Mouse (Mus musculus) megakaryocyte, embryonic 14.5 days (primary cell): Measurements from ENCODE around the gene Larp4. TPM values are rescaled to one million over a fixed set of nuclear protein-coding genes. Genes with fewer than 3 reads are reported as not detected.
"Not testable (repeated sequence)": the region's sequence is repeated elsewhere in the genome, so short reads cannot be mapped to it uniquely, and the experiment has no call there.

ENCODE experiments used
- H3K27me3 ChIP-seq: replicated peaks from 2 replicates; pipeline ENCODE3; 2012; ENCODE audit warnings: inconsistent platforms
- H3K36me3 ChIP-seq: replicated peaks from 2 replicates; pipeline ENCODE3; 2012; ENCODE audit warnings: low read length, inconsistent platforms, mixed read lengths
- H3K4me1 ChIP-seq: 2 replicates; pipeline ENCODE4 v1.6.1; 2012; ENCODE audit warnings: inconsistent platforms
- H3K4me3 ChIP-seq: replicated peaks from 2 replicates; pipeline ENCODE3; 2012; ENCODE audit warnings: moderate library complexity, mild to moderate bottlenecking, inconsistent platforms
- H3K9me3 ChIP-seq: 2 replicates; pipeline ENCODE4 v1.6.1; 2012; ENCODE audit warnings: inconsistent platforms
- FLI1 ChIP-seq: IDR thresholded peaks from 2 replicates; pipeline ENCODE4 v1.6.1; 2012; ENCODE audit warnings: low read length, inconsistent platforms, mixed read lengths
- GATA1 ChIP-seq: IDR thresholded peaks from 3 replicates; pipeline ENCODE4 v1.6.1; 2012; ENCODE audit warnings: mixed read lengths, low read length, inconsistent platforms, borderline replicate concordance
- polyA plus RNA-seq: library from polyadenylated mRNA; stranded (reverse); fragments of >175 nt; gene quantifications from 2 replicates; pipeline ENCODE4 v1.2.3, GENCODE M21; 2012; ENCODE audit warnings: low replicate concordance; ENCODE audit not compliant: insufficient read depth

Gene Larp4
- polyA plus RNA-seq, 1 experiment: 2.8 TPM

DNA sequence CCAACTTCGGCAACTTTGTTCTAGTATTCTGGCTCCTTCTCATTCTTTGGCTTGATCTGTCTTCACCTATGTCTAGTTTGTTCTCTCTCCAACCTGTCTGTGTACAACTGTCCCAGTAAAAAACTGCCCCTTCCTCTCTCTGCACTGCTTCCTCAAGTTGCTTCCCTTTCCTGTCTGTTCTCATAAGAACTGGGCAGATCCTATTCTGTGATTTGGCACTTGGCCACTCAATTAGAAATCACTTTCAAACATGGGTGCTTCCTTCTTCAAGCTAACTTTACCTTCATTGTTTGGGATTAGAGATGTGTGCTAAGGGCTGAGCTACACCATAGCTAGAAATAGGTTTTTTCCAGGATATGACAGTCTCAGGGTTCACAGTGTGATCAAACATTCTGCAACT, 741 bp downstream of the Larp4 start:
- TF ChIP-seq GATA1: no peak
- TF ChIP-seq FLI1: no peak

DNA sequence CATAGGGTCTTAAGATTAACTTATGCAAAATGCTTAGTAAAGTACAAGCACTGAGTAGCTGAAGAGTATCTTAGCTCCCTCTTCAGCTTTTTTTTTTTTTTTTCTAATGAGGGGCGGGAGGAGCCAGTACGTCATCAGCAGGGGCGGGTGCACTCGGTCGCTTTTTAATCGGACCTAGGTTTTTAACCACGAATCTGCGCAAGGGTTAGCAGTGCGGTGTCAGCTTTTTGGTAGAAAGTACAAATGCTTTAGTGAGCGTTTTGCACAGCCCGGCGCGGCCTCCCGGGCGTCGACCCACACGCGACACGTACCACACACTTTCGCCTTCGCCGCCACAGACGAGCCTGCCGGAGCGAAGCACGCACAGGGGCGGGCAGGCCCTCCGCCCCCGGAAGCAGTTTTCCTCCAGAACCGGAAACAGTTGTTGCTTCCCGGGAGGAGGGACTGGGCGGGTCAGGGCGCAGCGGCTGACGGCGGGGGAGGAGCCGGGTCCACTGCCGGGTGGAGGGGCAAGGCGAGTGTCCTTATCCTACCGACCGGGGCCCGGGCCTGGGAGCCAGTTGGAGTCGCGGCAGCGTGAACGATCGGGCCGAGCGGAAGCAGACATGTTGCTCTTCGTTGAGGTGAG, 2.6 kb downstream of the Larp4 start:
- Histone ChIP-seq H3K9me3 (no peaks in the 10 kb centered on the region), H3K4me3 (peak overlapping the region; percentile 98), H3K4me1 (peaks cover 43% of the 10 kb centered on the region; the same call in 1 of the 2 replicates), H3K27me3 (no peaks in the 10 kb centered on the region), H3K36me3 (no peaks in the 10 kb centered on the region)
- peak; percentile 45; the same call in 1 of the 2 replicates for TF ChIP-seq FLI1
- TF ChIP-seq GATA1: no peak

More for the DNA sequence above, 741 bp downstream of the Larp4 start:
- Histone ChIP-seq H3K9me3 (no peaks in the 10 kb centered on the region), H3K36me3 (no peaks in the 10 kb centered on the region), H3K4me1 (peaks cover 38% of the 10 kb centered on the region; the same call in 1 of the 2 replicates), H3K4me3 (no peak overlapping the region), H3K27me3 (no peaks in the 10 kb centered on the region)

DNA sequence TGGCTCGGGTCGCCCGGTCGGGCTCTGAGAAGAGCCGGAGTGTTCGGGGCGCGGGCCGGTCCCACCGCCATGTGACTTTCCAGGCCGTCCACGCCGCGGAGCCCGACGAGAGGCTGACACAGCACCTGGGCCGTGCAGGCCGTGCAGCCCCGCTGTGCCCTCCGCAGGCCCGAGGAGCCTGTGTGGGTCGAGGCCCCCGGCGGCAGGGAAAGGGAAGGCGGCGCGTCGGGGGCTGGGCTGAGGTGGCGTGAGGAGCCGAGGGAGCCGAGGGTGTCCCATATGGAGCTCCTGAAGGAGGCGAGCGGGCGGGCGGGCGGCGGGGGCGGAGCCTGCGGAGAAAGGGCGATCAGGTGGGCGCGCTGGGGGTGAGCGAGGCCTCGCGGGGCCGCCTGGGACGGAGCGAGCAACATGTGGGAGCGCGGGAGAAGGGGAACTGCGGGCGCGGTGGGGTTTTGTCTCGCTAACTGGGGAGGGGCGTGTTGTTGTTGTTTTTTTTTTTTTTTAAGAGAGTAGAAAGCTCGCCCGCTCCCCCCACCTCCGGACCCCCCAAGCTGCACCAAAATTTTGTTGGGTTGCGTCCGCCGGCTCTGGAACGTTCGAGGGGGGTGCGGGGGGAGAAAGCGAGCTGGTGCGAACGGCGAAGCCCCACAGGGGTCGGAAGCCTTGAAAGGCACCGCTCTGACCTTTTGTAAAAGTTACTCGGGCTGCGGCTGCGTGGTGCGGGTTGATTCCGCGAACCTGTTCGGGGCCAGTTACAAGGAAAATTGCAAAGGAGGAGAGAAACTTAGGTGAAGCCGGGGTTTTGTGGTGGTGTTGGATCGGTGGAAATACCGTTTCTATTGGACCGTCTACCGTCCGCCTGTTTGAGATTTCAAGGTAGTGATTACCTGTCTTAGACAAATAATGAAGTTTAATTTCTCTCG, 3.4 kb downstream of the Larp4 start:
- Histone ChIP-seq H3K36me3 (no peaks in the 10 kb centered on the region), H3K9me3 (no peaks in the 10 kb centered on the region), H3K4me3 (peak overlapping the region; percentile 98), H3K4me1 (peaks cover 43% of the 10 kb centered on the region; the same call in 1 of the 2 replicates), H3K27me3 (no peaks in the 10 kb centered on the region)
- no peak for TF ChIP-seq GATA1
- TF ChIP-seq FLI1: no peak

DNA sequence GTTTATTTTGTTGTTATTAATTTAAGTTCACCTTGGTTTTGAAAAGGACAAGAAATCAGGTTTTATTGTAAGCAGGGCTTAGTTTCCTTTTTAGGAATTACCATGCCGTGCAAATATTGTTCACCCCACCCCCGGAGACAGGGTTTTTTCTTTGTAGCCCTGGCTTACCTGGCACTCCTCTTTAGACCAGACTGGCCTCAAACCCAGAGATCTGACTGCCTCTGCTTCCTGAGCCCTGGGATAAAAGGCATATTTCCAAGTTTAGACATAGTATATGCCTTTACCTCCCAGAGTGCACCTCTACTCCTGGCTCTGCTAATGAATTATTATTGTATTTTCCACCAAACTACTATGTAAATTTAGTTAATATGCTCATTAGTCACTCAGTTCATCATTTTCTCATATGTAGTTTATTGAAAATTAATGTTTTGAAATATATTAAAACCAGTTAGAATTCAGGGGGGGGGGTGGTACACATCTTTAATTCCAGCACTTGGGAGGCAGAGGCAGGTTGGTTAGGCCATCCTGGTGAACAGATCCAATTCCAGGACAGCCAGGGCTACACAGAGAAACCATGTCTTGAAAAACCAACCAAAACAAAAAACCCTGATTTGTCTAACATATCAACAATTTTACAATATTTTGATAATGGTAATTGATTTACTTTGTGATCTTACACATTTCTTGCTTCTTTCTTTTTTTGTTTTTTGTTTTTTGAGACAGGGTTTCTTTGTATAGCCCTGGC, 4.8 kb downstream of the Larp4 start:
- TF ChIP-seq GATA1 (no peak), FLI1 (no peak)
- Histone ChIP-seq H3K27me3 (no peaks in the 10 kb centered on the region), H3K9me3 (no peaks in the 10 kb centered on the region), H3K4me3 (peak overlapping the region; percentile 51), H3K4me1 (peaks cover 42% of the 10 kb centered on the region; the same call in 1 of the 2 replicates), H3K36me3 (no peaks in the 10 kb centered on the region)

DNA sequence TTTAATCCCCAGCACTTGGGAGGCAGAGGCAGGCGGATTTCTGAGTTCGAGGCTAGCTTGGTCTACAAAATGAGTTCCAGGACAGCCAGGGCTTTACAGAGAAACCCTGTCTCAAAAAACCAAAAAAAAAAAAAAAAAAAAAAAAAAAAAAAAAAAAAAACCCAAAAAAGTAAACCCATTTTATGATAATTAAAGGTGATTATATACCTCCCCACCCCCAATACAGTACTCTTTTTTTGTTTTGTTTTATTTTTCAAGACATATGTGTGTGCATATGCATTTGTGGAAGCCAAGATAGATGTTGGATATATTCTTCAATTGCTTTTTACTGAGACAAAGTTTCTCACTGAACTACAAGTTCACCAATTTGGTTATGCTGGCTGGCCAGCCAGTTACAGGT, 6.3 kb downstream of the Larp4 start:
- not testable (repeated sequence) for H3K9me3 ChIP-seq, H3K4me3 ChIP-seq, H3K27me3 ChIP-seq, H3K36me3 ChIP-seq
- H3K4me1 ChIP-seq: peaks cover 29% of the 10 kb centered on the region; the same call in 1 of the 2 replicates

DNA sequence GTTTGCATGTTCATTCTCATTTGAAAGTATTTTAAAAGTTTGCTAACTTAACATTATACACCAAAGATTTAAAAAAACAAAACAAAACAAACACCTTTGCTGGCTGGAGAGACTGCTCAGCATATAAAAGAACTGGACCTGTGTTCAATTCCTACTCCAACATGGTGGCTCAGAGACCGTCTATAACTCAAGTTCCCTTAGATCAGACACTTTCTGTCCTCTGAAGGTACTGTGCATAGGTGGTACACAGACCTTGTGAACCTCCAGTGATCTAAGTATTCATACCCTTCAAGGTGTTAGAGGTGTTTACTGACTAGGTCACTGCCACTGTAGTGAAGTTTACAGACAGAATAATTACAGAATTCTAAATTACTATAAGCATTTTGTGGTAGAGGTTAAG, 9.4 kb downstream of the Larp4 start:
- no peak overlapping the region for H3K4me3 ChIP-seq
- no peaks in the 10 kb centered on the region for H3K27me3 ChIP-seq
- no peaks in the 10 kb centered on the region for H3K9me3 ChIP-seq
- peaks cover 29% of the 10 kb centered on the region; the same call in 1 of the 2 replicates for H3K4me1 ChIP-seq
- TF ChIP-seq FLI1 (no peak), GATA1 (no peak)
- H3K36me3 ChIP-seq: peaks cover 3% of the 10 kb centered on the region

GRCm38 (mm10) chr15:99979715-99980114, 9.8 kb downstream of the Larp4 start:
- no peak overlapping the region for H3K4me3 ChIP-seq
- peaks cover 24% of the 10 kb centered on the region; the same call in 1 of the 2 replicates for H3K4me1 ChIP-seq
- no peak for TF ChIP-seq FLI1
- TF ChIP-seq GATA1: no peak
- no peaks in the 10 kb centered on the region for H3K27me3 ChIP-seq
- no peaks in the 10 kb centered on the region for H3K9me3 ChIP-seq
- H3K36me3 ChIP-seq: peaks cover 6% of the 10 kb centered on the region

DNA sequence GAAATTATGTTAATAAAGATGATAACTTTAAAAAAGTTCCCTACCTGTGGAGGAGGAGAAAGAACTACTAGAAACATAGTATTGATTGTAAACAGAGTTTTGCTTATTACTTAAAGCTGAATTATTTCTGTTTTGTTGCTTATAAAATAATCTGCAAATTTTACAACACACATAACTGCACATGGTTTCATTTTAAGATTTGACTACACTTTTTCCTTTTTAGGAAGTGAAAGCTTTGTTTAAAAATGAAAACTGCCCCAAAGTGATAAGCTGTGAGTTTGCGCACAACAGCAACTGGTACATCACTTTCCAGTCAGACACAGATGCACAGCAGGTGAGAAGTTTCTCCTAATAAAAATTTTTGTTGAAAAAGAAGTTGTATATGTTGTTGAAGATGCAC, 23.2 kb downstream of the Larp4 start:
- Histone ChIP-seq H3K36me3 (peaks cover 89% of the 10 kb centered on the region), H3K4me3 (no peak overlapping the region), H3K27me3 (no peaks in the 10 kb centered on the region), H3K4me1 (no peaks in the 10 kb centered on the region), H3K9me3 (no peaks in the 10 kb centered on the region)
- no peak for TF ChIP-seq FLI1
- TF ChIP-seq GATA1: no peak

- H3K4me3 ChIP-seq: no peak overlapping the region
- TF ChIP-seq FLI1: no peak
- no peak for TF ChIP-seq GATA1
- H3K4me1 ChIP-seq: no peaks in the 10 kb centered on the region
- no peaks in the 10 kb centered on the region for H3K9me3 ChIP-seq
- H3K27me3 ChIP-seq: no peaks in the 10 kb centered on the region
- H3K36me3 ChIP-seq: peaks cover 87% of the 10 kb centered on the region
Observed at GRCm38 (mm10) chr15:99997114-99997804, 27.4 kb downstream of the Larp4 start.
